Mouse (Mus musculus) fibroblast of lung, adult 2 months (primary cell): Measurements from ENCODE around the gene Ugt1a10.

Experiments used
- DNase-seq: peaks from one replicate; pipeline ENCODE4 v3.0.0-alpha.2; 2011; ENCODE audit warnings: low read depth

Gene Ugt1a10

GRCm38 (mm10) chr1:88231803-88232499, 176.8 kb downstream of the Ugt1a10 start:
- no peak for DNase-seq

GRCm38 (mm10) chr1:88232664-88233380, 177.6 kb downstream of the Ugt1a10 start:
- DNase-seq = no peak

- no peak for DNase-seq
These were observed 178.4 kb downstream of the Ugt1a10 start for GRCm38 (mm10) chr1:88233421-88234247.

GRCm38 (mm10) chr1:88234248-88234610, 179.0 kb downstream of the Ugt1a10 start:
- no peak for DNase-seq

GRCm38 (mm10) chr1:88234646-88235045, 179.5 kb downstream of the Ugt1a10 start:
- DNase-seq = no peak

GRCm38 (mm10) chr1:88235046-88235893, 180.1 kb downstream of the Ugt1a10 start:
- no peak for DNase-seq

- no peak for DNase-seq
These were observed 180.8 kb downstream of the Ugt1a10 start for GRCm38 (mm10) chr1:88235894-88236415.

GRCm38 (mm10) chr1:88237311-88237710, 182.1 kb downstream of the Ugt1a10 start:
- DNase-seq = no peak

GRCm38 (mm10) chr1:88238771-88239170, 183.6 kb downstream of the Ugt1a10 start:
- no peak for DNase-seq

- no peak for DNase-seq
These were observed 184.9 kb downstream of the Ugt1a10 start for GRCm38 (mm10) chr1:88240072-88240471.

GRCm38 (mm10) chr1:88240579-88240978, 185.4 kb downstream of the Ugt1a10 start:
- no peak for DNase-seq

GRCm38 (mm10) chr1:88243861-88244260, 188.7 kb downstream of the Ugt1a10 start:
- no peak for DNase-seq

GRCm38 (mm10) chr1:88245881-88246280, 190.7 kb downstream of the Ugt1a10 start:
- DNase-seq = no peak

- no peak for DNase-seq
These were observed 191.2 kb downstream of the Ugt1a10 start for GRCm38 (mm10) chr1:88246386-88246785.

GRCm38 (mm10) chr1:88247660-88248059, 192.5 kb downstream of the Ugt1a10 start:
- no peak for DNase-seq

- DNase-seq = no peak
These were observed 193.5 kb downstream of the Ugt1a10 start for GRCm38 (mm10) chr1:88248658-88249057.

- no peak for DNase-seq
These were observed 194.4 kb downstream of the Ugt1a10 start for GRCm38 (mm10) chr1:88249596-88249995.

- no peak for DNase-seq
These were observed 194.8 kb downstream of the Ugt1a10 start for GRCm38 (mm10) chr1:88250023-88250422.

- DNase-seq = no peak
These were observed 197.9 kb downstream of the Ugt1a10 start for GRCm38 (mm10) chr1:88253106-88253505.

GRCm38 (mm10) chr1:88253540-88253939, 198.4 kb downstream of the Ugt1a10 start:
- DNase-seq = no peak

- DNase-seq = no peak
These were observed 199.7 kb downstream of the Ugt1a10 start for GRCm38 (mm10) chr1:88254793-88255465.
